Mouse (Mus musculus): ENCODE data around the gene B9d1.

DNA sequence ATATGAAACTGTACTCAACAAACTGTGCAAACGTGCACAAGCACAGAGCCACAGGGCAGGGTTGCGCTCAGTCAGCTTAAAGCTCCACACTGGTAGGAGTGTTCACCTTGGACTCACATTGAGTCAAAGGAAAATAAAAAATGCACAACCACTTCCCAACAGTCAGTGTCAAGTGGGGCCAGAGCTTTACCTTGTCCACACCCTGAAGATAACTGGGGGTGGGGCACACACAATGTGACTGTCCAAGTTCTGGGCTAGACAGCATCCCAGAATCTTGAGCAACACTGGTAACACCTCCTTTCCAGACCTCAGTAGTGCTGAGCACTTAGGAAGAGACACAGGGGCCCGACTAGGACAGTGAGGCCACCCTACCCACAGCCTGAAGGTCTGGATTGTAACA lies 13.9 kb downstream of the B9d1 start:
- TF ChIP-seq CTCF (conservative IDR thresholded peaks at IDR 0.05; ENCODE audit: insufficient read depth, insufficient read length, low read depth, low read length) (no peak), POLR2A (IDR thresholded peaks at IDR 0.05; ENCODE audit: low read depth, low read length) (no peak)
